Comparison of ENCODE assay signal across 8 mouse cellular contexts in genomic region chr14:121450504-121451423, GRCm38 (mm10). TPM values are rescaled to one million over a fixed set of nuclear protein-coding genes. Genes with fewer than 3 reads are reported as not detected.
DNase-seq lines count a peak whose midpoint lies in the region; ATAC-seq lines count a peak whose summit lies in the region.

No protein-coding gene starts in this region.

- H3K4me3 ChIP-seq in hindbrain, embryonic 10.5 days, result peak overlapping the region; percentile 38
- peak overlapping the region; percentile 31 for H3K4me3 ChIP-seq in lung, embryonic 15.5 days

- no peak overlapping the region for H3K9ac ChIP-seq in lung, embryonic 15.5 days

- ATAC-seq in lung, embryonic 15.5 days (ENCODE audit: borderline replicate concordance, extremely low read depth, low FRiP score, low TSS enrichment), result no peak; the same call in 1 of the 2 replicates

- no peaks in the 10 kb centered on the region for H3K36me3 ChIP-seq in hindbrain, embryonic 10.5 days
- no peaks in the 10 kb centered on the region for H3K36me3 ChIP-seq in lung, embryonic 15.5 days

- peaks cover 13% of the 10 kb centered on the region; the same call in 1 of the 2 replicates for H3K4me1 ChIP-seq in hindbrain, embryonic 10.5 days (replicated peaks)
- H3K4me1 ChIP-seq in lung, embryonic 15.5 days, result no peaks in the 10 kb centered on the region

- H3K4me2 ChIP-seq in lung, embryonic 15.5 days, result peak overlapping the region; percentile 56

- H3K27me3 ChIP-seq in hindbrain, embryonic 10.5 days (ENCODE audit: insufficient read depth, poor library complexity, severe bottlenecking), result no peaks in the 10 kb centered on the region
- H3K27me3 ChIP-seq in lung, embryonic 15.5 days, result no peaks in the 10 kb centered on the region

- H3K9me3 ChIP-seq in hindbrain, embryonic 10.5 days, result peaks cover 7% of the 10 kb centered on the region; the same call in 1 of the 2 replicates
- no peaks in the 10 kb centered on the region for H3K9me3 ChIP-seq in lung, embryonic 15.5 days

- DNase-seq in NIH3T3 (ENCODE audit: low read depth), result peak; percentile 88
- peak; percentile 33 for DNase-seq in cerebellum, adult 9-11 months
- DNase-seq in frontal cortex, adult 2 months (ENCODE audit: extremely low spot score in 1 of 2, low spot score in 1 of 2), result peak; percentile 21 to 70
- peak; percentile 52 for DNase-seq in hindbrain, embryonic 10.5 days (ENCODE audit: low spot score)
- DNase-seq in layer of hippocampus, adult 9-11 months, result peak; percentile 23
- peak; percentile 58 for DNase-seq in ovary, postnatal 14 days (ENCODE audit: low spot score)
- peak; percentile 50 to 61 for DNase-seq in thymus, postnatal 10 days (ENCODE audit: low spot score in 2 of 2)

- WGBS in hindbrain, embryonic 10.5 days, result 26% methylated on average over 18 of the region's 18 CpGs
- 17% methylated on average over 18 of the region's 18 CpGs for WGBS in lung, embryonic 15.5 days

- H3K27ac ChIP-seq in hindbrain, embryonic 10.5 days, result no peak overlapping the region
- no peak overlapping the region for H3K27ac ChIP-seq in lung, embryonic 15.5 days

RNA-seq across cellular contexts. Expression of gene Slc15a1, which starts 54.3 kb away (rescaled TPM):
- 0.04 TPM in 1 of 2 replicates, not detected in the other for polyA plus RNA-seq in frontal cortex, adult 2 months (2012; rRNA removed)
- 0.05 and 0.12 TPM in 2 replicates for polyA plus RNA-seq in hindbrain, embryonic 10.5 days (2016; fragmentation: Nextera tagmentation; extraction: Ambion mirVana)
- polyA plus RNA-seq in lung, embryonic 15.5 days (2015; fragmentation: Nextera tagmentation; extraction: Ambion mirVana), result 0.50 and 0.74 TPM in 2 replicates

Comparison
In these comparisons a context has a peak if more than half of its experiments do, and no peak if none do; other contexts are left out.
1. DNase-seq: peak in every context shown above with its lines; median percentile 88 in NIH3T3; 58 in ovary, postnatal 14 days; 56 in thymus, postnatal 10 days; 52 in hindbrain, embryonic 10.5 days; 46 in frontal cortex, adult 2 months; 33 in cerebellum, adult 9-11 months; 23 in layer of hippocampus, adult 9-11 months.